Mouse (Mus musculus): ENCODE results near the gene Nuak2. TPM values are rescaled to one million over a fixed set of nuclear protein-coding genes. Genes with fewer than 3 reads are reported as not detected.

Gene Nuak2
- polyA plus RNA-seq (2011; ENCODE audit: insufficient read depth, insufficient read length, low read depth, missing spikeins) = 20.0 and 21.7 TPM in 2 replicates

DNA sequence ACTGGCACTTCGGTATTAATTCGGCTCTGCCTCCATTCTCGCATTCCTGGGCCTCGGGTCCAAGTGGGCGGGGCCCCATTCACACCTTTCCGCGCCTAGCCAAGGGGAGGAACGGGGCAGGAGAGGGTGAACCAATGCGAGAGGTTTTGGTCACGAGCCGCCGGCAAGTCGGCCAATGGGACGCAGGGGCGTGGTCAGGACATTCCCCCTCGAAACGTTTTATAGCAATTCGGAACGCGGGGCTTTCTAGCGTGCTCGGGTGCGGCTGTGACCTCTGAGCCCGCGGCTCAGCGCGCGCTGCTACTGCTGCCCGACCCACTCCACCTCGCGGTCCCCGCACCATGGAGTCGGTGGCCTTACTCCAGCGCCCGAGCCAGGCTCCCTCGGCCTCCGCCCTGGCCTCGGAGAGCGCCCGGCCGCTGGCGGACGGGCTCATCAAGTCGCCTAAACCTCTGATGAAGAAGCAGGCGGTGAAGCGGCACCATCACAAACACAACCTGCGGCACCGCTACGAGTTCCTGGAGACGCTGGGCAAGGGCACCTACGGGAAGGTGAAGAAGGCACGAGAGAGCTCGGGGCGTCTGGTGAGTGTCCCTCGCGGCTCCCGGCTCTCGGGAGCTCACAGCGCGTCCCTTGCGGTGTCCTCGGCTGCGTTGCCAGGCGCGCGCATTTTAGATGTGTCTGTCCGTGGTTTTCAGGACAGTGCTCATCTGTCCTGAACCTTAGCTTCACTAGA lies at the start of gene Nuak2:
Nuak2 (plus strand) TSS at position 238 of the 736 bp plus-strand sequence.
- peak within 1 kb of the TSS; percentile 73 for H3K4me3 ChIP-seq (ENCODE audit: low read depth, low read length)
- TF ChIP-seq EP300 (IDR thresholded peaks at IDR 0.05; ENCODE audit: insufficient read depth, low read depth, low read length) (0 out of 2 replicates have a peak, but pooled peaks have one; percentile 21), POLR2A (IDR thresholded peaks at IDR 0.05; ENCODE audit: insufficient read depth, low read length) (no peak)
- no peaks in the 10 kb centered on the region for H3K9me3 ChIP-seq (replicated peaks; ENCODE audit: control insufficient read depth, insufficient read depth, low read length, poor library complexity, severe bottlenecking)
- H3K27me3 ChIP-seq (ENCODE audit: control insufficient read depth, insufficient read depth, low read length, poor library complexity, severe bottlenecking) = peaks cover 7% of the 10 kb centered on the region
- no peaks in the 10 kb centered on the region for H3K36me3 ChIP-seq (ENCODE audit: control insufficient read depth, insufficient read depth, low read length, poor library complexity, severe bottlenecking)
- no peak within 1 kb of the TSS for H3K27ac ChIP-seq (ENCODE audit: insufficient read depth, low read length)
- H3K9ac ChIP-seq (ENCODE audit: low read depth, poor library complexity, severe bottlenecking) = peak within 1 kb of the TSS; percentile 80
- peaks cover 9% of the 10 kb centered on the region for H3K4me1 ChIP-seq (ENCODE audit: control insufficient read depth, insufficient read depth, low read length)

DNA sequence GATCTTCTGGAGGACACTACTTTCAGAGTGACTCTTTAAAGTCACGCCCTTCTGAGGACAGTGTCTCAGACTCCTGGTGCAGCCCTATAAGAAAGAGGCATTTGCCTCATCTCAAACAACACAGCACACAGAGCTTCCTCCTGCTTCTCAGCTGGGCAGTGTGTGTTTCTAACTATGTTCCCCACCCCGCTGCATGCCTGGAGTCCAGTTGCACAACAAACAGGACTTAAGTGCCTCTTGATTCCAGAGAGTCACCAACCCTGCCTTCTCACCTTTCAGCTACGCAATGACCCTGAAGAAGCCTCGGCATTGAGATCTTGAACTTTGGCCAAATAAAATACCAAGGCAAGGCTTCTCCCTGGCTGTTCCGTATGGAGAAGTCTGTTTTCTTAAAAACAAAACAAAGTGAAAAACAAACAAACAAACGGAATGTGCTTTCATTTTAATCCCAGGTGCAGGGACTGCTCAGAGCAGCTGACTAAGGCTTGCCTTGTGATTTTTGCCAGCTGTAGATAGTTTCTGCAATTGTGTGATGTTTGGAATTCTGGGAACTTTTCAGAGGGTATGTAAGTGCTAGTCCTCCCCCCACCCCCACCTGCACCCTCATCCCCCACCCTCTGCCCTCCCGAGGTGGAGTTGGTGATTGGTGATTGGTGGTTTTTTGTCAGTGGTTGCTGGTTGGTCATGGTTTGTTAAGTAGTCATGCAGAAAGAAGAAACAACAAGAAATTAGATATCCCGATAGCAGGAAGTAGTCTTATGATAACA lies 49.0 kb upstream of the Nuak2 start:
- no peaks in the 10 kb centered on the region for H3K36me3 ChIP-seq (ENCODE audit: control insufficient read depth, insufficient read depth, low read length, poor library complexity, severe bottlenecking)
- no peaks in the 10 kb centered on the region for H3K9me3 ChIP-seq (replicated peaks; ENCODE audit: control insufficient read depth, insufficient read depth, low read length, poor library complexity, severe bottlenecking)
- H3K27me3 ChIP-seq (ENCODE audit: control insufficient read depth, insufficient read depth, low read length, poor library complexity, severe bottlenecking) = no peaks in the 10 kb centered on the region
- H3K4me1 ChIP-seq (ENCODE audit: control insufficient read depth, insufficient read depth, low read length) = peaks cover 10% of the 10 kb centered on the region
- TF ChIP-seq EP300 (IDR thresholded peaks at IDR 0.05; ENCODE audit: insufficient read depth, low read depth, low read length) (peak; percentile 44; the same call in 1 of the 2 replicates), POLR2A (IDR thresholded peaks at IDR 0.05; ENCODE audit: insufficient read depth, low read length) (no peak)
- no peak overlapping the region for H3K9ac ChIP-seq (ENCODE audit: low read depth, poor library complexity, severe bottlenecking)
- H3K4me3 ChIP-seq (ENCODE audit: low read depth, low read length) = peak overlapping the region; percentile 10
- H3K27ac ChIP-seq (ENCODE audit: insufficient read depth, low read length) = peak overlapping the region; percentile 93

DNA sequence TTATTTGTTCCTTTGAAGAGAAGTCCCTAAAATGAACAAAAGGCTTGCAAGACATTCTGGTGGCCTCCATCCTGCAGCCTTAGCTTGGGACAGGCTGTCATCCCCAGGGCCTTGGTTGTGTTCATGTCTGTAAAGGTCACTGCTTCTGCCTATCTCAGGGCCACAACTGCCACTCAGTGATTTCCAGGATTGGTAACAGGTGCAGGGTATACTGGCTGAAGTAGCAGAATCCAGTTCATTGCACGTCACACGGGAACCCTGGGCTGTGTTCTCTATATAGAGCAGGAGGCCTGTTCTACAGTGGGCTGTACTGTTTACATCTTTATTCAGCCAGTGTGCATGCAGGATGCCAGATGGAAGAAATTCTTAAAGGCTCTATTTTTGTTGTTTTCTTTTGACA lies 48.0 kb upstream of the Nuak2 start:
- no peak overlapping the region for H3K4me3 ChIP-seq (ENCODE audit: low read depth, low read length)
- peak overlapping the region; percentile 85 for H3K27ac ChIP-seq (ENCODE audit: insufficient read depth, low read length)
- no peak for TF ChIP-seq EP300 (IDR thresholded peaks at IDR 0.05; ENCODE audit: insufficient read depth, low read depth, low read length)
- no peak for TF ChIP-seq CTCF (IDR thresholded peaks at IDR 0.05; ENCODE audit: low read depth, low read length)
- TF ChIP-seq POLR2A (IDR thresholded peaks at IDR 0.05; ENCODE audit: insufficient read depth, low read length) = no peak
- no peaks in the 10 kb centered on the region for H3K27me3 ChIP-seq (ENCODE audit: control insufficient read depth, insufficient read depth, low read length, poor library complexity, severe bottlenecking)
- peaks cover 10% of the 10 kb centered on the region for H3K4me1 ChIP-seq (ENCODE audit: control insufficient read depth, insufficient read depth, low read length)
- peak overlapping the region; percentile 2; the same call in 1 of the 2 replicates for H3K9ac ChIP-seq (ENCODE audit: low read depth, poor library complexity, severe bottlenecking)
- H3K36me3 ChIP-seq (ENCODE audit: control insufficient read depth, insufficient read depth, low read length, poor library complexity, severe bottlenecking) = no peaks in the 10 kb centered on the region
- H3K9me3 ChIP-seq (replicated peaks; ENCODE audit: control insufficient read depth, insufficient read depth, low read length, poor library complexity, severe bottlenecking) = no peaks in the 10 kb centered on the region

DNA sequence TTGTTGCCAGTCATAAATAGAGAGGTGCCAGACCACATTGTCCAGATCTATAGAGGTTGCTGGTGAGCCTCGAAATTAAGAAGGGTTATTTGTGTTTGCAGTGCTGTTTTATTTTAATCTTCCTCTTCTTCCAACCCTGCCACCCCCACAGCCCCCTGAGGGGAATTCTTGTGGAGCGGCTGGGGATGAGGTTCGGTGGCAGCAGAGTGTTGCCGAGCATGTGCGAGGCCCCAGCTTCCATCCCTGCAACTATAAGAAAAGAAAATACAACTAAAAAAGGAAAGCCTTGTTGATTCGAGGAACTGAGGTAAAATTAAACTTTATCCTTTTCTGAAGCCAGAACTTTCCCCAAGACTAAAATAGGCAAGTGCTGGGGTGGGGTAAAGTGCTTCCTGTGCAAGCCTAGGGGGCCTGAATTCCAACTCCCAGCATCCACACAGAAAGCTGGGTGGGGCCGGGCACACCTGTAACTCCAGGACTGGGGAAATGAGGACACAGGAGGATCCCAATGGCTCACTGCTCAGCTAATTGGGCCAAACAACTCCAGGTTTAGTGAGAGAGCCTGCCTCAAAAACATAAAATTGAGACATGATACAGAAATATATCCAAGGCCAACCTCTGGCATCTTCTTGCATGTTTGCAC lies 47.4 kb upstream of the Nuak2 start:
- no peaks in the 10 kb centered on the region for H3K27me3 ChIP-seq (ENCODE audit: control insufficient read depth, insufficient read depth, low read length, poor library complexity, severe bottlenecking)
- peaks cover 10% of the 10 kb centered on the region for H3K4me1 ChIP-seq (ENCODE audit: control insufficient read depth, insufficient read depth, low read length)
- peak overlapping the region; percentile 2; the same call in 1 of the 2 replicates for H3K9ac ChIP-seq (ENCODE audit: low read depth, poor library complexity, severe bottlenecking)
- H3K4me3 ChIP-seq (ENCODE audit: low read depth, low read length) = no peak overlapping the region
- H3K27ac ChIP-seq (ENCODE audit: insufficient read depth, low read length) = peak overlapping the region; percentile 85
- no peaks in the 10 kb centered on the region for H3K36me3 ChIP-seq (ENCODE audit: control insufficient read depth, insufficient read depth, low read length, poor library complexity, severe bottlenecking)
- no peaks in the 10 kb centered on the region for H3K9me3 ChIP-seq (replicated peaks; ENCODE audit: control insufficient read depth, insufficient read depth, low read length, poor library complexity, severe bottlenecking)
- TF ChIP-seq CTCF (IDR thresholded peaks at IDR 0.05; ENCODE audit: low read depth, low read length) (no peak), EP300 (IDR thresholded peaks at IDR 0.05; ENCODE audit: insufficient read depth, low read depth, low read length) (peak; percentile 80)

DNA sequence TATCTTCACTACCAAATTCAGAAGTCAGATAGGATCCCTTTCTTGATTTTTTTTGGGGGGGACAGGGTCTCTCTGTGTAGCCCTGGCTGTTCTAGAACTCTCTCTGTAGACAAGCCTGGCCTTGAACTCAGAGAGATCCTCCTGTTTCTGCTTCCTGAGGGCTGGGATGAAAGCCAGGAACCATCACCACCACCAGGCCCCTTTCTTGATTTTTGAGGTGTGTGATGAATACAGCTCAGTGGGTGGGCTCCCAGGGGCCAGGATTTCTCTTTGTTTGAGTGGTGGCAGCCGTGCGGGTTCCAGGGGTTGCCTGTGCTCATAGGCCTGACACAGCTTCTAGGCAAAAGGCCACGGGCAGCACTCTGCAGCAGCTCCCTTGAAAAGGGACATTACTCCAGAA lies 44.7 kb upstream of the Nuak2 start:
- Histone ChIP-seq H3K27me3 (ENCODE audit: control insufficient read depth, insufficient read depth, low read length, poor library complexity, severe bottlenecking) (no peaks in the 10 kb centered on the region), H3K4me1 (ENCODE audit: control insufficient read depth, insufficient read depth, low read length) (peaks cover 6% of the 10 kb centered on the region), H3K9ac (ENCODE audit: low read depth, poor library complexity, severe bottlenecking) (no peak overlapping the region), H3K36me3 (ENCODE audit: control insufficient read depth, insufficient read depth, low read length, poor library complexity, severe bottlenecking) (no peaks in the 10 kb centered on the region), H3K9me3 (replicated peaks; ENCODE audit: control insufficient read depth, insufficient read depth, low read length, poor library complexity, severe bottlenecking) (no peaks in the 10 kb centered on the region), H3K27ac (ENCODE audit: insufficient read depth, low read length) (no peak overlapping the region), H3K4me3 (ENCODE audit: low read depth, low read length) (no peak overlapping the region)
- TF ChIP-seq POLR2A (IDR thresholded peaks at IDR 0.05; ENCODE audit: insufficient read depth, low read length) = no peak
- TF ChIP-seq CTCF (IDR thresholded peaks at IDR 0.05; ENCODE audit: low read depth, low read length) = no peak
- TF ChIP-seq EP300 (IDR thresholded peaks at IDR 0.05; ENCODE audit: insufficient read depth, low read depth, low read length) = no peak
